Mouse (Mus musculus) embryo, embryonic 9.5 days (tissue): ENCODE data around the gene Olfr1462.

Source experiments
- DNase-seq: peaks from one replicate; pipeline ENCODE4 v3.0.0-alpha.2; 2017; ENCODE audit errors: extremely low spot score

The Olfr1462 gene

DNA sequence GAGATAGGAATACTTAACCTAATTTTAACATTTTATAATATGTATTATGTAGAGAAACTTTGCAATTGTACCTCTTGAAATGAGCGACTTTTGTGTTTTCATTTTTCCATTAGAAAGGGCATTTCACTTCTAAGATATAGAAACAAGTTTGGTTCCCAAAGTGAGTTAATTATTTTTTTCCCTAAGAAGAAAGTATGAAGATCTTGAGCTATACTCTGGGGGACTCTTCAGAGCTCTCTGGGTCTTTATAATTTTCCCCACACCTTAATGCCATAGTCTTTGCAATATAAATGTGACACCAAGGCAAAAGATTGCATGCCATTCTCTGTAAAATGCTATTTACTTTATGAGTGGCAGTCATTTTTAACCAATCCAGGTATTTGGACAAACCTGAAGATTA lies at the start of gene Olfr1462:
Gene Olfr1462, plus strand, starts transcription at position 301 of the 400 bp plus-strand sequence.
- no peak for DNase-seq

DNA sequence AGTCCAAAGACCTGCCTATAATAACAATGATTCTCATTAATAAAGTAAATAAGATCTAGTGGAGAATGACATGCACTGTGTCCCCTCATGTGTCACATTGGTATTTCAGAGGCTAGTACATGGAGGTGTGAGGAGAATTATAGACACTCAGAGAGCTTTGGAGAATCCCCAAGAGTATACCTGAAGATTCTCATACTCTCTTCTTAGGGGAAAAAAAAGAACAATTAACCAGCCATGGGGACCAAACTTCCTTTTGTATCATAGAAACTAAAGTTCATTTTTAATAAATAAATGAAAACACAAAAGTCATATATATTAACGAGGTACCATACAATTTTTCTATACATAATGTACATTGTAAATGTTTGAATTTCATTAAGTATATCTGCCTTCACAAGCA lies 36.1 kb upstream of the Olfr1462 start, which contains the start of gene Olfr1459:
Gene Olfr1459, minus strand, starts transcription at position 101 of the 400 bp plus-strand sequence.
- no peak for DNase-seq

DNA sequence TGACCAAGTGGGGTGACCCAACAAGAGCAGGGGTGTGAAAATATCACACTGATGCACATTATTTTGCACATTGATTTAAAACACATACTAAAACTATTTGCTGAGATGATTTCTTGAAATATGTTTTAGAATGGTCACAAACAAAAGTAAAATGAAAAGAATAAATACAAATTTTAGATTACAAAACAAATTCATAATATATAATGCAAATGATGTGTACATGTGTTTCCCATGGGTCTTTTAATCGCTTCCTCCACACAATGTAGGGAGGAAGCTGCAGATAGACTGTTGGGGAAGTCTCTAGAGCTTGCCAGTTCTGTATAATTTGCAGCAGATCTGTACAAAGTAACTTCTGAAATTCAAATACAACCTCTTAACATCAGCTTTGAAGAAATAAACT lies 22.8 kb upstream of the Olfr1462 start, which contains the start of gene Olfr1461:
Gene Olfr1461, plus strand, starts transcription at position 301 of the 400 bp plus-strand sequence.
- no peak for DNase-seq

DNA sequence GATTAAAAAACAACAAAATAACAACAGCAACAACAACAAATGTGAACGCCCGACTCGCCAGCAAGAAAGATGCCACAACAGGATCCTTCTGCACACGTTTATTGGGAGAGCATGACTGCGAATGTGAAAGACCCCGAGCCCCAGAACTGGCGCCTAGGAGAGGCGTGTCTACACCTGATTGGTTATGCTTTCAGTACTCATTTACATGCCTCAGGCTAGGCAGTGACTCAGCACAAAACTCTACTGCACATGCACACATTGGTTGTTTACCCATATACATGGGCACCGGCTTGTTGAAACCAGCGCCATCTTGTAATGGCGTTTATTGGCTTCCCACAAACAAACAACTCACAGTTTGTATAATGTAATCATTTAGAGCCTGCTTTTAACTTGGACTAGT lies 36.1 kb downstream of the Olfr1462 start:
- DNase-seq, result no peak

DNA sequence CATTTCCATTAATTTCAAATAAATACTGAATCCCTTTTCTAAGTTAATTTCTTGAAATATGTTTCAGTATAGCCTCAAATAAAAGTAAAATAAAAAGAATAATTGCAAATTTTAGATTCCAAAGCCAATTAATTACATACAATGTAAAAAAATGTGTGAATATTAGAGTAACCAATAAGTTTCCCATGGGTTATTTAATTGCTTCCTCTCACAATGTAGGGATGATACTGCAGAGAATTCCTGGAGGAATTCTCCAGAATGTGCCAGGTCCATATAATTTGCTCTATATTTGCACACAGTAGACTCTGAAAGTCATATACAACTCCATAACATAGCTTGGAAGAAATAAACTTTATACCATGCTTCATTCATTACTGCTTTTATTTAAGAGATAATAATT lies 45.5 kb downstream of the Olfr1462 start, which contains the start of gene Olfr1463:
Gene Olfr1463, plus strand, starts transcription at position 301 of the 400 bp plus-strand sequence.
- no peak for DNase-seq
